Mouse (Mus musculus) CD4-positive, CD25-positive, alpha-beta regulatory T cell, adult 2 months (primary cell): ENCODE data around the gene Olfr1362.

Experiments
- DNase-seq: peaks from one replicate; pipeline ENCODE4 v3.0.0-alpha.2; 2012; ENCODE audit warnings: low read depth, low spot score

The Olfr1362 gene

DNA sequence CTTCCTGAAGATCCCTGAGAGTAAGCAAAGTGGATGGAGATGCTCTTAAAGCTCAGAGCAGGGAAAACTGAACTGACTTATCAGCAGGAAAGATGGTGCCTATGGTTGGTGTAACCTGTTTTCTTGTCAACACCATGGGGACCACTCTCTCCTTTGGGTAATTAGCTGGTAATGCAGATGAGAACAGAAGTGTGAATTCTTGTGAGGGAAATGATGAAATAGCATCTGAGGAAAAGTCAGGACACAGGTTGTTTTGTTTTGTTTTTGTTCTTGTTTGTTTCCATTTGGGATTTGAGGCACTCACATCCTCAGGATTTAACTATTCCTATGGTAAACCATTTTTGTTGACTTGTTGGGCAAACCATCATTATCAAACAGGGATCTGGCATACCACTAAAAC, at the start of gene Olfr1362:
TSS of gene Olfr1362 (minus strand) at position 101 of the 400 bp plus-strand sequence.
- no peak for DNase-seq

DNA sequence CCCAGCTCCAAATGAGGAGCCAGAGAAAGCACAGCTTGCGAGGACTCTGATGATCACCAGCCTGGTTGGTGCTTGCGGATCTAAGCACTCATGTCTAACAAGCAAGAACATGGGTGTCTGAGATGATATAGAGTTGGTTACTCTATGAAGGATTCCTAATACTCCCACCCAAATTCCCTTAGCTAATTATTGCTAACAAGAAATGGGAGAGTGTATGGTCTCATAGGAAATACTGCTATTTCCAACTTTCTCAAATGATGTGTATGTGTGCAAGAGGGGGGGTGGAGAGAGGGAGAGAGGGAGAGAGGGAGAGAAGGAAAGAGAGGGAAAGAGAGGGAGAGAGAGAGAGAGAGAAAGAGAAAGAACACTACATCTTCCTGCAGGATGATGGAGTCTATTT, 49.5 kb upstream of the Olfr1362 start, which contains the start of gene Olfr1361:
TSS of gene Olfr1361 (minus strand) at position 101 of the 400 bp plus-strand sequence.
- no peak for DNase-seq

DNA sequence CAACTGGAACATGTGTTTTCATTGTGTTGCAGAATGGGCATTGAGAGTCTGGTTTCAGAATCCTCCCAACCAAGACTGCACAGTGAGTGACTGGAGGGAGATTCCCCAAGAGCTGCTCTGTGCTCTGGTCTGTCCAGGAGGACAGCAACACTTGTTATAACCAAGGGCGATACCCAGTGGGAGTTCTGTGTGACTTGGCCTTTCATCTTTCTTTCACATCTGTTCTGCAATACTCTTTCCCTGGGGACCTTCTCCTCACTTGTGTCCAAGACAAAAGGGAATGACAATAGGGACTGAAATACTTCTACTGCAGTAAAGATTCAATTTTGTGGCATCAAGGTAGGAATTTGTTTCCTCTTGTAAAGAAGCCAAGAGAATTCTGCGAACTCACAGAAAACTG, 28.6 kb upstream of the Olfr1362 start, which contains the start of gene Olfr11:
TSS of gene Olfr11 (minus strand) at position 101 of the 400 bp plus-strand sequence.
- DNase-seq, result no peak

DNA sequence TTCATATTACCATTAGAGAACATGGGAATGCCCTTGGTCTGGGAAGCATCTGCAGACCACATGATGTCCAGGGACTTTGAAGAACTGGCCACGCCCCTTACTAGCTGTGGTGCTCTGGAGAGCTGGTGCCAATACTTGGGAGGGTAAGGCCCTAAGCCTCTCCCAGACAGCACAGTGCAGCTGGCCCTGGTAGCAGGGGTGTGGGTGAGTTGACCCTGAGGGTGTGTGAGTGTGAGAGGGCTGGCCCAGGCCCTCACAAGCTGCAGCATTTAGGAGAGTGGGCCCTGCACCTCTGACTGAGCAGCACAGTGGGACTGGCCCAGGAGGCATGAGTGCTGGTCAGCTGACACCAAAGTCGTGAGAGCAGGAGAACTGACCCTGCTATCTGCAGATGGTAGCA, 22.2 kb downstream of the Olfr1362 start:
- no peak for DNase-seq

DNA sequence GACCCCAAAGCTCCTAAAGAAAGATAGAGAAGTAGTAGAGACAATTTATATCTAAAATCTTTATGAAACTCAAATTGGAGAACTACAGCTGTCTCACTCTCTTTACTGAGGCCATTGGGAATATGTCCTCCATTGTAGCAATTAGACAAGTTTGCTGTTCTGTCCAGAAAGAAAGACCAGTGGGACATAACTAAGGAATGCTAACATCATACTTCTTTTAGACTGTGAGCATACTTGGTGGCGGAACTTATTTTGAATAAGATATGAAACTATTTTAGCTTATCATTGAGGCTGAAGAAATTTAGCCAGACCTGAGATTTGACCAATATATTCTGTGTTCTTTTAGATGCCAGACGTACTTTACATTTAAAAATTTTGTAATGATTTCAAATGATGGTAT, 32.2 kb downstream of the Olfr1362 start, which contains the start of gene Olfr1364:
TSS of gene Olfr1364 (minus strand) at position 101 of the 400 bp plus-strand sequence.
- no peak for DNase-seq
